Mouse (Mus musculus): ENCODE data around the gene Ankrd13a. TPM values are rescaled to one million over a fixed set of nuclear protein-coding genes. Genes with fewer than 3 reads are reported as not detected.

The Ankrd13a gene
- polyA plus RNA-seq, 1 experiment from 2014 or later = 47.0 TPM

DNA sequence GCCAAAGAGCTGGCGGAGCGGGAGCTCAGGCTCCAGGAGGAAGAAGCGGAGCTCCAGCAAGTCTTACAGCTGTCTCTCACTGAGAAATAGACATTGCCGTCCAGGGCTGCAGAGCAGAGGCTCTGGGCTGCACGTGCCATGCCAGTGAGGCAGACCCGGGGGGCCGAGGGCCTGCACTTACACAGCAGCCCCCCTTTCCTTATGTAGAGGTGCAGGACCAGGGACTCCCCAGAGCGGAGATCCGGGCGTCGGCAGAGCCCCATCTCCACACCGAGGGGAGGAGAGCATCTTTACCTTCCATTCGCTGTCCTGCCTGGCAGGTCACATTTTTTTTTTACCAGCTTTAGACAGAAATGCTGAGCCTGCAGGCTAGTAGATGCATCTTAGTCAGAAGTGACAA is 29.9 kb downstream of the Ankrd13a start:
- no peaks in the 10 kb centered on the region for H3K9me3 ChIP-seq
- no peak overlapping the region for H3K27ac ChIP-seq
- H3K4me1 ChIP-seq = peaks cover 27% of the 10 kb centered on the region
- ATAC-seq (ENCODE audit: insufficient number of reproducible peaks, low FRiP score, low TSS enrichment, low read depth) = no peak
- H3K36me3 ChIP-seq = peaks cover 76% of the 10 kb centered on the region
- no peak overlapping the region for H3K4me2 ChIP-seq
- H3K27me3 ChIP-seq = no peaks in the 10 kb centered on the region
- H3K4me3 ChIP-seq = no peak overlapping the region
- 87% methylated on average over 13 of the region's 13 CpGs for WGBS
- no peak overlapping the region for H3K9ac ChIP-seq

DNA sequence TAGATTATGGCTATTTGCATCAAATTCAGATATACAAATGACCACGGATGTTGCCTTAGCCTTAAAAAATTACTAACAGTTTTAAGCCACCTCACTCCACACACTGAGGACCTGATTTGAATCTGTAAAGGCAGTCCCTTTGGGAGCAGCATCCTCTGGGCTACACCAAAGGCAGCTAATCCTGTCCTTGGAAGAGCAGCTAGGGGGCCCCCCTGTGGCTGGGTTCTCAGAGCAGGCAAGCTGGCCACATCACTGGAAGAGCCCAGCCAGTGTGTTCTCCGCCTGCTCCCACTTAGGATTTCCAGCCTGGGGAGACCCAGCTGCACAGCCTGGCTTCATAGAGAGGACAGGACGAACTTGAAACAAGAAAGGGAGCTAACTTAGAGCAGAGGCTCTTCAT is 30.5 kb downstream of the Ankrd13a start:
- no peak for ATAC-seq (ENCODE audit: insufficient number of reproducible peaks, low FRiP score, low TSS enrichment, low read depth)
- Histone ChIP-seq H3K27ac (no peak overlapping the region), H3K4me3 (no peak overlapping the region), H3K27me3 (no peaks in the 10 kb centered on the region), H3K9ac (no peak overlapping the region), H3K9me3 (no peaks in the 10 kb centered on the region), H3K4me1 (peaks cover 32% of the 10 kb centered on the region), H3K4me2 (no peak overlapping the region), H3K36me3 (peaks cover 73% of the 10 kb centered on the region)
- WGBS = 48% methylated on average over 3 of the region's 3 CpGs

DNA sequence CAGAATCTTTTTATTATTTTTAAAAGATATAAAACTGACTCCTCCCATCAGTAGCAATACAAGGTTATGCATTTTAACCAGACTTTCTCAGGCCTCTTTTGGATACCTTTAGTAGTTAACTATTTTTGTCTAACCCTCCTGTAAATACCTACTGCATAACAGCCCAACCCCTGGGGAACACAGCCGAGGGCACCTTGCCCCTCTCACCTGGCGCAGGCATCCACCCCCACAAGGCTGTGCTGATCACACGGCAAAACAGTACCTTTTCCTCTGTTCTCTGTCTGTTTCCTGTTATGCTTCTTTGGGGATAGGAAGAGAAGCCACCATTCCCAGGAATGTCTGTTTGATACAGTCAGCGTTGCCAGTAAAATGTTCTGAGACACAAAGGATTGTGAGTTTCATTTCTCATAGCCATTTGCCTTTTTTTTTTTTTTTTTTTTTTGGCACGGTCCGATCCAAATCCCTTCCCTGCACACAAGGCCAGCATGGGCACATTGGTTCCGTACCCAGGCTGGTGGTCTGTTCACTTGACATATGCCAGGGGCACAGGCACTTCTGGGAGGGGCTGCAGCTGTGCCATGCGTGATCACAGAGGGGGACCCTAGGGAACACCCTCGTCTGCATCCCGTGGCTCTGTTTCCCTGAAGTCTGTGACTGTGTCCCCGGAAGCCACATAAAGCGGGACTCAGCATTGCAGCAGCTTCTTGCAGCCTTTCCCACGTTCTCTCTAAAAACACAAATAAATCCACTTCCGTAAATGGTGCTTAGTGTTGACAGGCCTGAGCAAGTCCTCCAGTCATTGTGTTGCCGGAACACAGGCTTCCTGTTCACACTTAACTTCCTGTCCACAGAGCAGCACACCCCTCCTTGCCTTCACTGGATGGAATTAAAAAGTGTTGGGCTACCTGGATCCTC is 31.2 kb downstream of the Ankrd13a start:
- H3K27ac ChIP-seq = peak overlapping the region; percentile 54; the same call in 1 of the 2 replicates
- H3K4me2 ChIP-seq = no peak overlapping the region
- no peak for ATAC-seq (ENCODE audit: insufficient number of reproducible peaks, low FRiP score, low TSS enrichment, low read depth)
- H3K4me3 ChIP-seq = no peak overlapping the region
- no peaks in the 10 kb centered on the region for H3K27me3 ChIP-seq
- peaks cover 67% of the 10 kb centered on the region for H3K36me3 ChIP-seq
- 58% methylated on average over 15 of the region's 15 CpGs for WGBS
- H3K4me1 ChIP-seq = peaks cover 32% of the 10 kb centered on the region
- no peaks in the 10 kb centered on the region for H3K9me3 ChIP-seq
- no peak overlapping the region for H3K9ac ChIP-seq

DNA sequence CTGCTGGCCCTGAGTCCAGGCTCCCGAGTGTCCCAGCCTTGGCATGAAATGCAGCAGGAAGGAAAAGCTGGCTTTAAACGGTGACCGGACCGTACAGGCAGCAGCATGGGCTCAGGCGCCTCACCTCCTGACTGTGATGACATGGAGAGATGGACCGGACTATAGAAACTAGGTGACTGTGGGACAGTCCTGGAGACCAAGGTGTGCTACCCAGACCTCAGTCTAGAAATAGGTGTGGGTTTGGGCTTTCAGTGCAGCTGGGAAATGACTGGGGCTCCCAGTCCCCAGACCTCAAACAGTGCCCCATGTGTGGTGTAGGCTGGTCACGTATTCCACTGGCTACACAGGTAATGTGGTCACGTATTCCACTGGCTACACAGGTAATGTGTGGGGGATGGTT is 32.2 kb downstream of the Ankrd13a start:
- Histone ChIP-seq H3K27ac (peak overlapping the region; percentile 33), H3K4me2 (no peak overlapping the region), H3K4me3 (no peak overlapping the region), H3K36me3 (peaks cover 59% of the 10 kb centered on the region), H3K9ac (no peak overlapping the region), H3K9me3 (no peaks in the 10 kb centered on the region), H3K27me3 (no peaks in the 10 kb centered on the region), H3K4me1 (peaks cover 32% of the 10 kb centered on the region)
- 77% methylated on average over 8 of the region's 8 CpGs for WGBS
- ATAC-seq (ENCODE audit: insufficient number of reproducible peaks, low FRiP score, low TSS enrichment, low read depth) = no peak

DNA sequence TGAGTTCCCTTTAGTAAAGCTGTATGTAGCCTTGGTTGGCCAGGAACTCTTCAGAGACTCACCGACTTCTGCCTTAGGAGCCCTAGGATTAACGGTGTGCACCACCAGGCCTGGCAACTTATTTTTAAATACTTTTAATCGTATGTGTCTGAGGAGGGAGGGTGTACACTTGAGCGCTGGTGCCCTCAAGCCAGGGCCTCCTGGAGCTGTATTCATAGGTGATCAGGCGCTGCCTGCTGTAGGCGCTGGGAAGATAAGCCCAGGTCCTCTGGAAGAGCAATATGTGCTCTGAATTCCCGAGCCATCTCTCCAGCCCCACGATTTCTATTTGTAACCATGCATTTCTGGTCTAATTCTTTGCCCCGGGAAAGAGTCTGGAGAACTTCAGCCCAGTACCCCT is 32.6 kb downstream of the Ankrd13a start:
- peaks cover 54% of the 10 kb centered on the region for H3K36me3 ChIP-seq

DNA sequence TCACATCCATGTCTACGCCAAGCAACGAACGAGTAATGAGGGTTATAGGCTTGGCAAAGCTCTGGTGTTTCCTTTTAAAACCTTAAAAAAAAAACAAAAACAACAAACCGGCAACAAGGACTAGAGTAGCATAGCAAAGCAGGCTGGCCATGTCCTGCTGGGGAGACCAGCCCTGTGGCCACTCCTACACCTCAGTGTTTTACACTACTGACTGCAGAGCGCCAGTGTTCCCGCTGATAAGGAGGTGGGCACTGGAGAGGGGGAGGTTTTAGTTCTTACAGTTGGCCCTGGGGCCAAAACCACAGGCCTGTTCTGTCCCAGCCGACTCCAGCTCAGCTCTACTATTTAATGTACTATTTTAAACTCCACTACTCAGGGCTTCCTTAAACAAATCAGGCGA is 33.0 kb downstream of the Ankrd13a start:
- no peaks in the 10 kb centered on the region for H3K27me3 ChIP-seq
- 27% methylated on average over 8 of the region's 8 CpGs for WGBS
- no peak overlapping the region for H3K4me2 ChIP-seq
- no peak overlapping the region for H3K4me3 ChIP-seq
- peak overlapping the region; percentile 33 for H3K27ac ChIP-seq
- H3K9me3 ChIP-seq = no peaks in the 10 kb centered on the region
- peaks cover 50% of the 10 kb centered on the region for H3K36me3 ChIP-seq
- H3K4me1 ChIP-seq = peaks cover 35% of the 10 kb centered on the region
- 0 out of 2 replicates have a peak, but pooled peaks have one; percentile 46 for ATAC-seq (ENCODE audit: insufficient number of reproducible peaks, low FRiP score, low TSS enrichment, low read depth)
- H3K9ac ChIP-seq = 0 out of 2 replicates have a peak overlapping the region, but pooled peaks have one; percentile 4

More for the DNA sequence above, 32.6 kb downstream of the Ankrd13a start:
- 43% methylated on average over 9 of the region's 9 CpGs for WGBS
- H3K27me3 ChIP-seq = no peaks in the 10 kb centered on the region
- H3K9me3 ChIP-seq = no peaks in the 10 kb centered on the region
- 0 out of 2 replicates have a peak overlapping the region, but pooled peaks have one; percentile 4 for H3K9ac ChIP-seq
- ATAC-seq (ENCODE audit: insufficient number of reproducible peaks, low FRiP score, low TSS enrichment, low read depth) = no peak
- no peak overlapping the region for H3K4me3 ChIP-seq
- peaks cover 32% of the 10 kb centered on the region for H3K4me1 ChIP-seq
- H3K27ac ChIP-seq = peak overlapping the region; percentile 33
- no peak overlapping the region for H3K4me2 ChIP-seq

DNA sequence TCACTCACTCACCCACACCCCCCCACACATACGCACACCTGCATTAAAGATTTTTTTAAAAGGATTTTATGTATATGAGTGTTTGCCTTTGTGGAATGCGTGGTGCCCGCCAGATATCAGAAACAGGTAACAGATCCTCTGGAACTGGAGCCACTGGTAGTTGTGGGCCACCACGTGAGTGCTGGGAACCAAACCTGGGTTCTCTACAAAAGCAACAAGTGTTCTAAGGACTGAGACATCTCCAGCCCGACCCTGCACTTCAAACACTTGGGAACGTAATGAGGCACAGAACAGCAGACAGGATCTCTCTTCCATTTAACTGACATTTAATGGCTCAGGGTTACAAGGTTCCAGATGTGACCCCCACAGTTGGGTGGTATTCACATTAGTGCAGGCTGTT is 33.4 kb downstream of the Ankrd13a start:
- peak overlapping the region; percentile 33; the same call in 1 of the 2 replicates for H3K27ac ChIP-seq
- 41% methylated on average over 6 of the region's 6 CpGs for WGBS
- H3K36me3 ChIP-seq = peaks cover 46% of the 10 kb centered on the region

DNA sequence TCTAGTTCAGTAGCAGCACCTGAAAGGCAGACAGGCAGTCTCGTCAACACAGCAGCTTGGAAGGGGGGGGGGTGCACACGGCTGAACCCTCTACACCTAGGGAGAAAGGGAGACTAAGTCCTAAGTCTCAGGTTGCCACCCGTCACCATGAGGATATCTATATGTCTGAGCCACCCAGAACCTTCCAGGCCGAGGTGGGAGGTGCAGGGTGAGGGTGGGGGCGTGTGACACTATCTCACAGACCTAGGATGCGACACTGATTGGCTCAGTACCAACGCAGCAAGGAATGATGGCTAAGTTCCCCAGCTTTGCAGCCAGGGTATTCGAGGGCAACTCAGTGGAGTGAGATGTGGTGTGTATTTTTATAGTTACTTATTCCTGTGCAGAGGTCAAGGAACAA is 33.9 kb downstream of the Ankrd13a start:
- H3K36me3 ChIP-seq = peaks cover 41% of the 10 kb centered on the region

More for the DNA sequence above, 33.4 kb downstream of the Ankrd13a start:
- no peak for ATAC-seq (ENCODE audit: insufficient number of reproducible peaks, low FRiP score, low TSS enrichment, low read depth)
- Histone ChIP-seq H3K4me3 (no peak overlapping the region), H3K27me3 (no peaks in the 10 kb centered on the region), H3K4me1 (peaks cover 39% of the 10 kb centered on the region), H3K4me2 (no peak overlapping the region), H3K9ac (no peak overlapping the region), H3K9me3 (no peaks in the 10 kb centered on the region)

DNA sequence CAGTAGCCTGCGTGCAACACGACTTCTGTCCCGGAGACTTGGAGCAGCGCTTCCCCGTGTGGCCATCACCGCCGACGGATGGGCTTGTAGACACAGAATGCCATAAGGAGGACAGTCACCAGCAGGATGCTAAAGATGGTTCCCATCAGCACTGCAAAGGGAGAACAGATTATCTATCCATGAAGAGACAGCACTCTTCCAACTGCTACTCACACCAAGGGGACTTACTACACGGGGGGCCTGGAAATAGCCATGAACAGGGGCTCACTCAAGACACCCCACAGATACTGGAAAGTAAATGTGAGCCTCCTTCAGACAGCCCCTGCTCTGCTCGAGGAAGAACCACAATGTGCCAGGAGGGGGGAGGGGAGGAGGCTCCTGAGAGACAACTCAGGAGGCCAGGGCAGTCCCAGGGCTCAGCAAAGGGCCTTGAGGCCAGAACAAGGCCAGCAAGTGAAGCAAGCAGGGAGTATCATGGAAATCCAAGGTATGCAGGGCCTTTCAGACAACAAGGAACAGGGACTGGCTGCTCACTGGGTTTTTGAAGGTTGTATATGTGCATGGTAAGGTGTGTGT is 34.8 kb downstream of the Ankrd13a start:
- Histone ChIP-seq H3K9ac (no peak overlapping the region), H3K9me3 (no peaks in the 10 kb centered on the region), H3K4me1 (peaks cover 40% of the 10 kb centered on the region), H3K27ac (no peak overlapping the region), H3K4me3 (no peak overlapping the region), H3K36me3 (peaks cover 32% of the 10 kb centered on the region), H3K27me3 (no peaks in the 10 kb centered on the region), H3K4me2 (no peak overlapping the region)
- 77% methylated on average over 10 of the region's 10 CpGs for WGBS
- no peak for ATAC-seq (ENCODE audit: insufficient number of reproducible peaks, low FRiP score, low TSS enrichment, low read depth)

More for the DNA sequence above, 33.9 kb downstream of the Ankrd13a start:
- Histone ChIP-seq H3K27me3 (no peaks in the 10 kb centered on the region), H3K4me1 (peaks cover 40% of the 10 kb centered on the region), H3K27ac (no peak overlapping the region; the same call in 1 of the 2 replicates), H3K4me2 (no peak overlapping the region), H3K9ac (no peak overlapping the region), H3K4me3 (no peak overlapping the region), H3K9me3 (no peaks in the 10 kb centered on the region)
- ATAC-seq (ENCODE audit: insufficient number of reproducible peaks, low FRiP score, low TSS enrichment, low read depth) = no peak
- 67% methylated on average over 8 of the region's 8 CpGs for WGBS

DNA sequence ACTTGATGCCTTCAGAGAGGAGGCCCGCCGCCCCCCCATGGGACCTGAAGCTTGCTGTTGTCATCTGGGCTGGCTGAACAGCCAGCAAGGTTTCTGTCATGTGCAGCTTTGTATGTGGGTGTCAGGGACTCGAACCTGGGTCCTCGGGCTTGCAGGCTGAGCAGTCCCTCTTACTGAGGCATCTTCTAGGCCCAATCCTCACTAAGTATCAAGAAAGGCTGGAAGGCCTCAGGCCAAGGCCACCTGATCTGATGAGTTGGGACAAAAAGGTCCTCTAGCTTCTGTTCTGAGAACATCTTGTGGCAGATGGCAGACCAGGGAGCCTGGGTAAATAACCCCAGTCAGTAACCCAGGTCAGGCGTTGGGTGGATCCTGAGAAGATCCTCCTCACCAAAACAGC is 35.3 kb downstream of the Ankrd13a start:
- no peak for ATAC-seq (ENCODE audit: insufficient number of reproducible peaks, low FRiP score, low TSS enrichment, low read depth)
- no peak overlapping the region for H3K4me3 ChIP-seq
- peaks cover 27% of the 10 kb centered on the region for H3K36me3 ChIP-seq

DNA sequence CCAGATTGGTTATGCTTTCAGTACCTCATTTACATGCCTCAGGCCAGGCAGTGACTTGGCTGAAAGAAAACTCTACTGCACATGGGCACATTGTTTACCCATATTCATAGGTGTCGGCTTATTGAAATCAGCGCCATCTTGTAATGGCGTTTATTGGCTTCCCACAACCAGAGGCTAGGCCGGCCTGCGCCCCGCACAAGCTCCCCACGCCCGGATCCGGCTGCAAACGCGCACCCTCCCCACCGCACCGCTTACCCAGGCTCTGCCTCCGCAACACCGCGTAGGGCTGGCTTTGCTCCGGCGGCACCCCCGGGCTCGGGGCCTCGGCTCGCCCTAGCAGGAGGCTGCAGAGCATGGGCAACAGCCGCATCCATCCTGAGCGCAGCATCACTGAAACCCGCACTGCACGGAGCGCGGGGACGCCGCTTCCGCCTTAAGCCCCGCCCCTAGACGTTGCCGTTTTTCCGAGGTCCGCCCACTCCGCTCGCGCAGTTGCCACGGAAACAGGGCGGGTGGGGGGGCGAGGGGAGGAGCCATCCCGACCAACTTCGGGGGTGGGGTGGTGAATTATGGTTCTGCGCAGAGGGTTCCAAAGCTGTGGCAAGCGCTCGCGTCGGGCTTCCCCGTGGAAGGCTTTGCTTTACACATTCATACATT is 39.2 kb downstream of the Ankrd13a start:
- peak; percentile 90 for ATAC-seq (ENCODE audit: insufficient number of reproducible peaks, low FRiP score, low TSS enrichment, low read depth)
- Histone ChIP-seq H3K4me2 (peak overlapping the region; percentile 60), H3K4me1 (peaks cover 14% of the 10 kb centered on the region), H3K9ac (peak overlapping the region; percentile 72), H3K9me3 (no peaks in the 10 kb centered on the region), H3K27ac (peak overlapping the region; percentile 90), H3K4me3 (peak overlapping the region; percentile 94), H3K36me3 (peaks cover 9% of the 10 kb centered on the region), H3K27me3 (no peaks in the 10 kb centered on the region)
- WGBS = under 1% methylated on average over 50 of the region's 50 CpGs

More for the DNA sequence above, 35.3 kb downstream of the Ankrd13a start:
- Histone ChIP-seq H3K27me3 (no peaks in the 10 kb centered on the region), H3K9ac (no peak overlapping the region), H3K9me3 (no peaks in the 10 kb centered on the region), H3K4me2 (no peak overlapping the region), H3K27ac (no peak overlapping the region), H3K4me1 (peaks cover 40% of the 10 kb centered on the region)
- 93% methylated on average over 5 of the region's 5 CpGs for WGBS

All from limb, embryonic 15.5 days (tissue).